Mouse (Mus musculus) hindbrain, embryonic 14.5 days (tissue): Measurements from ENCODE around the gene Fbxw10. TPM values are rescaled to one million over a fixed set of nuclear protein-coding genes. Genes with fewer than 3 reads are reported as not detected.

Experiments used
- polyA plus RNA-seq: library from polyadenylated mRNA; unstranded; fragments of >200 nt; fragmentation: Nextera tagmentation; extraction: Ambion mirVana; gene quantifications from 2 replicates; pipeline ENCODE4 v1.2.1, GENCODE M21; 2014

Gene Fbxw10
- polyA plus RNA-seq, 1 experiment from 2014 or later, result 0.25 TPM

Other genes with a start within 250 kb of the Fbxw10 start
- 10.5 and 12.6 TPM in 2 replicates for gene Lrrc75a, start 198.5 kb upstream of the Fbxw10 start, polyA plus RNA-seq
- 21.0 and 33.4 TPM in 2 replicates for gene Mmgt2, start 198.4 kb upstream of the Fbxw10 start, polyA plus RNA-seq
- gene Zfp287, start 115.2 kb upstream of the Fbxw10 start, polyA plus RNA-seq, result 18.5 and 19.4 TPM in 2 replicates
- not detected in 2 replicates for gene Gm10428, start 94.0 kb upstream of the Fbxw10 start, polyA plus RNA-seq
- gene Zfp286, start 57.6 kb upstream of the Fbxw10 start, polyA plus RNA-seq, result 27.1 and 28.9 TPM in 2 replicates
- 7.7 and 8.8 TPM in 2 replicates for gene Trim16, start 26.8 kb upstream of the Fbxw10 start, polyA plus RNA-seq
- 52.8 and 58.9 TPM in 2 replicates for gene Tvp23b, start 32.4 kb downstream of the Fbxw10 start, polyA plus RNA-seq
- not detected in 2 replicates for gene Cdrt4, start 104.1 kb downstream of the Fbxw10 start, polyA plus RNA-seq
- 0.15 TPM in 1 of 2 replicates, not detected in the other for gene Tekt3, start 214.6 kb downstream of the Fbxw10 start, polyA plus RNA-seq